Mouse (Mus musculus): ENCODE measurements around the gene Trim47. TPM values are rescaled to one million over a fixed set of nuclear protein-coding genes. Genes with fewer than 3 reads are reported as not detected.

The Trim47 gene
- 10 to 100 TPM in 11 of 26 experiments, 1 to 10 TPM in 15; 1.1 to 35.8 (median 9.0) TPM for total RNA-seq (2018; cell fraction: chromatin; rRNA removed)
- 10 to 100 TPM in 13 of 26 experiments, 1 to 10 TPM in 13; 3.1 to 35.0 (median 9.6) TPM for total RNA-seq (2018; cell fraction: cytosol; rRNA removed)
- 10 to 100 TPM in 10 of 26 experiments, 1 to 10 TPM in 16; 1.6 to 45.0 (median 8.9) TPM for total RNA-seq (2018; cell fraction: nucleus; rRNA removed)
- 9.4 to 36.9 TPM (median 26.2 TPM) in 3 replicates for polyA plus RNA-seq (2018)

GRCm38 (mm10) chr11:116127156-116127980, at the start of gene Trim47:
Trim47 (minus strand) TSS chr11:116127210.
- H3K27ac ChIP-seq: no peak within 1 kb of the TSS
- peaks cover 63% of the 10 kb centered on the region for H3K36me3 ChIP-seq (ENCODE audit: inconsistent target)
- no peak within 1 kb of the TSS for H3K4me3 ChIP-seq (ENCODE audit: inconsistent target)
- H3K79me2 ChIP-seq (ENCODE audit: inconsistent target): peaks cover 18% of the 10 kb centered on the region
- 79% methylated on average over 23 of the region's 23 CpGs for WGBS (ENCODE audit: missing documents)

- peaks cover 68% of the 10 kb centered on the region for H3K36me3 ChIP-seq (ENCODE audit: inconsistent target)
- no peak overlapping the region for H3K4me3 ChIP-seq (ENCODE audit: inconsistent target)
- no peaks in the 10 kb centered on the region for H3K79me2 ChIP-seq (ENCODE audit: inconsistent target)
- WGBS (ENCODE audit: missing documents): 97% methylated on average over 5 of the region's 7 CpGs
- H3K27ac ChIP-seq: no peak overlapping the region
Observed at GRCm38 (mm10) chr11:116176010-116176409, 49.0 kb upstream of the Trim47 start.

- Histone ChIP-seq H3K36me3 (ENCODE audit: inconsistent target) (peaks cover 61% of the 10 kb centered on the region), H3K4me3 (ENCODE audit: inconsistent target) (no peak overlapping the region), H3K79me2 (ENCODE audit: inconsistent target) (no peaks in the 10 kb centered on the region), H3K27ac (no peak overlapping the region)
- WGBS (ENCODE audit: missing documents): 95% methylated on average over 20 of the region's 22 CpGs
Observed at GRCm38 (mm10) chr11:116174775-116175448, 47.9 kb upstream of the Trim47 start.

GRCm38 (mm10) chr11:116171959-116172358, 44.9 kb upstream of the Trim47 start:
- H3K4me3 ChIP-seq (ENCODE audit: inconsistent target): no peak overlapping the region
- H3K79me2 ChIP-seq (ENCODE audit: inconsistent target): no peaks in the 10 kb centered on the region
- peaks cover 34% of the 10 kb centered on the region for H3K36me3 ChIP-seq (ENCODE audit: inconsistent target)
- no peak overlapping the region for H3K27ac ChIP-seq
- WGBS (ENCODE audit: missing documents): 100% methylated on average over 2 of the region's 2 CpGs

- peaks cover 27% of the 10 kb centered on the region for H3K36me3 ChIP-seq (ENCODE audit: inconsistent target)
- H3K79me2 ChIP-seq (ENCODE audit: inconsistent target): no peaks in the 10 kb centered on the region
- H3K27ac ChIP-seq: no peak overlapping the region
- no peak overlapping the region for H3K4me3 ChIP-seq (ENCODE audit: inconsistent target)
- 76% methylated on average over 5 of the region's 5 CpGs for whole genome bisulfite sequencing (ENCODE audit: missing documents)
Observed at GRCm38 (mm10) chr11:116170003-116170800, 43.2 kb upstream of the Trim47 start.

GRCm38 (mm10) chr11:116169214-116169613, 42.2 kb upstream of the Trim47 start:
- peaks cover 17% of the 10 kb centered on the region; the same call in 1 of the 2 replicates for H3K36me3 ChIP-seq (ENCODE audit: inconsistent target)
- no peak overlapping the region for H3K4me3 ChIP-seq (ENCODE audit: inconsistent target)
- H3K79me2 ChIP-seq (ENCODE audit: inconsistent target): no peaks in the 10 kb centered on the region
- WGBS (ENCODE audit: missing documents): 88% methylated on average over 3 of the region's 3 CpGs
- no peak overlapping the region for H3K27ac ChIP-seq

- Histone ChIP-seq H3K4me3 (ENCODE audit: inconsistent target) (peak within 1 kb of the TSS; percentile 84), H3K79me2 (ENCODE audit: inconsistent target) (no peaks in the 10 kb centered on the region), H3K27ac (peak within 1 kb of the TSS; percentile 32), H3K36me3 (ENCODE audit: inconsistent target) (peaks cover 4% of the 10 kb centered on the region; the same call in 1 of the 2 replicates)
- WGBS (ENCODE audit: missing documents): under 1% methylated on average over 39 of the region's 40 CpGs
Observed at GRCm38 (mm10) chr11:116167884-116168439, 41.0 kb upstream of the Trim47 start, which contains the start of gene Fbf1. Fbf1 (minus strand) TSS chr11:116168166.

DNA sequence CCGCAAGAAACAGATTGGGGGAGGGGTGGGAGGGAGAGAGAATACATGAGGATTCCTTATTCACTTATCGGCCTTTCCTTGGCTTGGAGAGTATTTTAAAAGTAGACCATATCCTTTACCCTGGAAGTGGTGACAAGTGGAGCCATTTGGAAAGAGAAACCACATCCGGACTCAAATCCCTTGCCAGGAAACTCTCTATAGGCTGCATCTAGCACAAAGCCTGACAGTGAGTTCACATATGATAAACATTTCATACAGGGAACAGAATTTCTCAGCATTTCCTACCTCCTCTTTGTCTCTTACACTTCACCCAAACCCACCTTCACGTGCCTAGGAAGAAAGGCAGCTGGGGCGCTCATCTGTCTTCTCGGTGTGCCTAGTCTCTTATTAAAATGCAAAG, 40.2 kb upstream of the Trim47 start:
- Histone ChIP-seq H3K27ac (peak overlapping the region; percentile 32; the same call in 1 of the 2 replicates), H3K4me3 (ENCODE audit: inconsistent target) (peak overlapping the region; percentile 84), H3K36me3 (ENCODE audit: inconsistent target) (no peaks in the 10 kb centered on the region), H3K79me2 (ENCODE audit: inconsistent target) (no peaks in the 10 kb centered on the region)
- 27% methylated on average over 6 of the region's 6 CpGs for WGBS (ENCODE audit: missing documents)

DNA sequence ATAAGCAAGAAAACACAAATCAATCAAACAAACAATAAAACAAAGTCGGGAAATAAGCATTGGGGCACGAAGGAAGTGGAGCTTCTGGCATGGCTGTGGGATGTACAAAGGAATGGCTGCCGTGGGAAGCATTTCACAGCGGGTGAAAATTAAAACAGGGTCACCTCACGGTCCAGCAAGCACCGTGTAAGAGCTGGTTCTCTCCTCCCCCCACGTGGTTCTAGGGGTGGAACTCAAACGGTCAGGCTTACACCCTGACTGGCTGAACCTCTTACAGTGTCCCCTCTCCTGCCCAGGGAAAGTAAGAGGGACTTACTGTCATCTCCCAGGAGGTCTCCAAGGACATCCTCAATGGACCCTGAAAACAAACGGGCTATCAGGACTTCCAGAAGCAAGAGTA, 36.0 kb upstream of the Trim47 start:
- Histone ChIP-seq H3K4me3 (ENCODE audit: inconsistent target) (no peak overlapping the region), H3K79me2 (ENCODE audit: inconsistent target) (no peaks in the 10 kb centered on the region), H3K27ac (no peak overlapping the region), H3K36me3 (ENCODE audit: inconsistent target) (no peaks in the 10 kb centered on the region)
- 77% methylated on average over 8 of the region's 9 CpGs for WGBS (ENCODE audit: missing documents)

DNA sequence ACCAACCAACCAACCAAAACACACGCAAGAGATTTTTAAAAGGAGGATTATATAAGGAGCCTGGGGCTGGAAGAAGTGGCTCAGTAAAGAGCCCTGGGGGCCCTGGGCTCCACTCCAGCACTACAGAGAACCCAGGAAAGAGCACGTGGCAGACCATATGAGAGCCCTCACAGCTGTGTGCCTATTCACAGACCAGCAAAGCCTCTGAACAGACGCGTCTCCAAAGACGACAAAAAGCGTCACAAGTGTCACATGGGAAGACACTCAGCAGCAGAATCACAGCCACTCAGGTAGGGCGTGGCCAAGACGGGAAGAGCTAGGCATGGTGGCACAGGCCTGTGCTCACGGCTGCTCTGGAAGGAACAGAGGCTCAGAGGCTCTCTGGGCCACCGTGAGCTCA, 35.1 kb upstream of the Trim47 start:
- no peak overlapping the region for H3K4me3 ChIP-seq (ENCODE audit: inconsistent target)
- no peak overlapping the region for H3K27ac ChIP-seq
- 92% methylated on average over 10 of the region's 10 CpGs for WGBS (ENCODE audit: missing documents)
- no peaks in the 10 kb centered on the region for H3K36me3 ChIP-seq (ENCODE audit: inconsistent target)
- no peaks in the 10 kb centered on the region for H3K79me2 ChIP-seq (ENCODE audit: inconsistent target)

DNA sequence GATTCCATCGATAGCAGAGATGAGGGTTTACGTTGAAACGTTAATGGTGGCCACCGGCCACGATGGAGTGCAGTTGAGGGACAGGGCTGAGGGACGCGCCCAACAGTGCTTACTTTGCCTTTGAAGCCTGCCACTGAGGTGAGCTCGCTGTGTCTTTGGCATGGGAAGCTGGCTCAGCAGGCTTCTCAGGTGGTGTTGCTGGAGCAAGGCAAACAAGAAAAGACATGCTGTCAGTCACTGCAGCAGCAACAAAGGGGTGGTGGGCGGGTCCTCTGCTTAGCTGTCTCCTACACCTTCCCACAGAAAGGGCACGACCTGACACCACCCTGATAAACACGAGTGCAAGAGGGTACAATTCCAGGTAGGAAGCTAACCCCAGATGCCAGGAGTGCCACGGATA, 34.3 kb upstream of the Trim47 start:
- H3K79me2 ChIP-seq (ENCODE audit: inconsistent target): no peaks in the 10 kb centered on the region
- WGBS (ENCODE audit: missing documents): 94% methylated on average over 12 of the region's 12 CpGs
- H3K36me3 ChIP-seq (ENCODE audit: inconsistent target): no peaks in the 10 kb centered on the region; the same call in 1 of the 2 replicates
- no peak overlapping the region for H3K4me3 ChIP-seq (ENCODE audit: inconsistent target)
- H3K27ac ChIP-seq: no peak overlapping the region

- Histone ChIP-seq H3K27ac (no peak overlapping the region), H3K4me3 (ENCODE audit: inconsistent target) (no peak overlapping the region), H3K79me2 (ENCODE audit: inconsistent target) (no peaks in the 10 kb centered on the region), H3K36me3 (ENCODE audit: inconsistent target) (peaks cover 41% of the 10 kb centered on the region; the same call in 1 of the 2 replicates)
- WGBS (ENCODE audit: missing documents): 100% methylated on average over 2 of the region's 2 CpGs
Observed at GRCm38 (mm10) chr11:116150960-116151359, 23.9 kb upstream of the Trim47 start.

DNA sequence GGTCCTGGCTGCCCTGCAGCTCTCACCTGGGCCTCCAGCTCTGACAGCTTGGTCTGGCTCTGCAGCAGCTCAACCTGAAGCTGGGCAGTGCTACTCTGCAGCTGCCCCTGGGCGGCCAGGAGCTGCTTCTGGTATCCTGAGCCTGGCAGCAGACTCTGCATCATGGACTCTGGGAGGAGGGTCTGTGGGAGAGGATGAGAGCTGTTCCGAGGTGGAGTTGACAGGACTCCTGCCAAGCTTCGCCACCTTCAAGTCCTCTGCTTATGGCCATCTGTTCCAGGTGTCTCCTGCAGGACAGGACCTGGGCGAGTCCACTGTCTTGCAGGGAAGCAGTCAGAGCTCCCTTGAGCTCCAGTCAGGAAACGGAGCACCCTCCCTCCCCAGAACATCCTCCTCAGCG, 22.3 kb upstream of the Trim47 start:
- 100% methylated on average over 6 of the region's 6 CpGs for WGBS (ENCODE audit: missing documents)
- Histone ChIP-seq H3K4me3 (ENCODE audit: inconsistent target) (no peak overlapping the region), H3K36me3 (ENCODE audit: inconsistent target) (peaks cover 41% of the 10 kb centered on the region; the same call in 1 of the 2 replicates), H3K79me2 (ENCODE audit: inconsistent target) (no peaks in the 10 kb centered on the region), H3K27ac (no peak overlapping the region)

- Histone ChIP-seq H3K79me2 (ENCODE audit: inconsistent target) (no peaks in the 10 kb centered on the region), H3K27ac (no peak overlapping the region), H3K36me3 (ENCODE audit: inconsistent target) (peaks cover 39% of the 10 kb centered on the region; the same call in 1 of the 2 replicates), H3K4me3 (ENCODE audit: inconsistent target) (no peak overlapping the region)
- 94% methylated on average over 18 of the region's 20 CpGs for WGBS (ENCODE audit: missing documents)
Observed at GRCm38 (mm10) chr11:116148761-116149221, 21.8 kb upstream of the Trim47 start.

All from macrophage (primary cell).